In genomic region chr6:127147665-127148064, GRCm38 (mm10) we compare ENCODE assay signal across 8 mouse cellular contexts. TPM values are rescaled to one million over a fixed set of nuclear protein-coding genes. Genes with fewer than 3 reads are reported as not detected.
A peak's percentile ranks its signal among the peaks of the same experiment; 100 is the strongest.
DNase-seq lines count a peak whose midpoint lies in the region; ATAC-seq and TF ChIP-seq lines count a peak whose summit lies in the region.

No protein-coding gene starts in this region.

- WGBS in embryonic facial prominence, embryonic 12.5 days: 0% methylated on average over 4 of the region's 4 CpGs
- 0% methylated on average over 4 of the region's 4 CpGs for whole genome bisulfite sequencing in heart, adult 2 months
- 0% methylated on average over 4 of the region's 4 CpGs for WGBS in kidney, adult 2 months
- WGBS in limb, embryonic 13.5 days: under 1% methylated on average over 4 of the region's 4 CpGs

- H3ac ChIP-seq in C2C12 (ENCODE audit: control insufficient read depth, insufficient read length, low read depth): no peak overlapping the region

- TF ChIP-seq POLR2A in heart, adult 2 months (IDR thresholded peaks at IDR 0.05; ENCODE audit: insufficient read depth, low read depth, low read length): no peak
- no peak for TF ChIP-seq POLR2A in kidney, adult 2 months (IDR thresholded peaks at IDR 0.05; ENCODE audit: low read depth, low read length)

- H3K9me3 ChIP-seq in embryonic facial prominence, embryonic 12.5 days: no peaks in the 10 kb centered on the region
- no peaks in the 10 kb centered on the region for H3K9me3 ChIP-seq in limb, embryonic 13.5 days

- DNase-seq in adrenal gland, postnatal 36 days: peak; percentile 90
- peak; percentile 87 to 88 for DNase-seq in heart, adult 2 months
- peak; percentile 90 for DNase-seq in kidney, adult 2 months
- DNase-seq in splenic B cell, adult 2 months (ENCODE audit: low read depth, low spot score): peak; percentile 92

- H3K4me2 ChIP-seq in embryonic facial prominence, embryonic 12.5 days (replicated peaks): peak overlapping the region; percentile 78
- peak overlapping the region; percentile 88 for H3K4me2 ChIP-seq in limb, embryonic 13.5 days (replicated peaks)

- no peak for ATAC-seq in embryonic facial prominence, embryonic 12.5 days (ENCODE audit: insufficient number of reproducible peaks, insufficient read depth, low FRiP score, low TSS enrichment)
- peak; percentile 13; the same call in 1 of the 2 replicates for ATAC-seq in limb, embryonic 13.5 days (ENCODE audit: low FRiP score, low read depth)
- peak; percentile 49; the same call in 1 of the 2 replicates for ATAC-seq in monocyte, adult 5-6 weeks (replicated peaks; ENCODE audit: insufficient number of reproducible peaks, low FRiP score, low TSS enrichment, poor library complexity, severe bottlenecking)

- no peak overlapping the region for H3K9ac ChIP-seq in embryonic facial prominence, embryonic 12.5 days
- H3K9ac ChIP-seq in heart, adult 2 months (ENCODE audit: low read depth, low read length): no peak overlapping the region
- no peak overlapping the region for H3K9ac ChIP-seq in limb, embryonic 13.5 days

- no peaks in the 10 kb centered on the region for H3K36me3 ChIP-seq in C2C12 (ENCODE audit: control insufficient read depth, insufficient read depth)
- H3K36me3 ChIP-seq in embryonic facial prominence, embryonic 12.5 days: peaks cover 31% of the 10 kb centered on the region
- no peaks in the 10 kb centered on the region for H3K36me3 ChIP-seq in heart, adult 2 months (ENCODE audit: control insufficient read depth, insufficient read depth, low read length)
- H3K36me3 ChIP-seq in kidney, adult 2 months (ENCODE audit: control insufficient read depth, insufficient read depth, low read length): no peaks in the 10 kb centered on the region
- H3K36me3 ChIP-seq in limb, embryonic 13.5 days: peaks cover 45% of the 10 kb centered on the region
- no peaks in the 10 kb centered on the region for H3K36me3 ChIP-seq in splenic B cell, adult 2 months (ENCODE audit: control insufficient read depth, insufficient read depth, low read length, poor library complexity, severe bottlenecking)

- 0 out of 2 replicates have a peak overlapping the region, but pooled peaks have one; percentile 95 for H3K27ac ChIP-seq in embryonic facial prominence, embryonic 12.5 days
- no peak overlapping the region for H3K27ac ChIP-seq in heart, adult 2 months
- H3K27ac ChIP-seq in kidney, adult 2 months (ENCODE audit: insufficient read depth, low read depth, low read length): no peak overlapping the region
- H3K27ac ChIP-seq in limb, embryonic 13.5 days: peak overlapping the region; percentile 98; the same call in 1 of the 2 replicates

- intact Hi-C loops in heart, adult 2 months (cut with DNase I): loop anchor here (1.0 to 2.0 kb wide), 4 partner anchors 125 to 299 kb away; partner anchors contain the start of gene Parp11

- TF ChIP-seq EP300 in heart, adult 2 months (IDR thresholded peaks at IDR 0.05; ENCODE audit: insufficient read depth, low read depth, low read length): peak; percentile 95

- H3K4me1 ChIP-seq in embryonic facial prominence, embryonic 12.5 days: peaks cover 46% of the 10 kb centered on the region
- no peaks in the 10 kb centered on the region for H3K4me1 ChIP-seq in heart, adult 2 months (ENCODE audit: control insufficient read depth, insufficient read depth, low read length)
- no peaks in the 10 kb centered on the region for H3K4me1 ChIP-seq in kidney, adult 2 months (ENCODE audit: control insufficient read depth, insufficient read depth, low read length)
- H3K4me1 ChIP-seq in limb, embryonic 13.5 days: peaks cover 67% of the 10 kb centered on the region

- H3K79me3 ChIP-seq in C2C12 (ENCODE audit: low read depth): no peaks in the 10 kb centered on the region

- peaks cover 36% of the 10 kb centered on the region for H3K27me3 ChIP-seq in C2C12 (ENCODE audit: control insufficient read depth, insufficient read depth, insufficient read length)
- H3K27me3 ChIP-seq in embryonic facial prominence, embryonic 12.5 days: no peaks in the 10 kb centered on the region
- H3K27me3 ChIP-seq in heart, adult 2 months (ENCODE audit: control insufficient read depth, insufficient read depth, low read length): no peaks in the 10 kb centered on the region
- peaks cover 1% of the 10 kb centered on the region for H3K27me3 ChIP-seq in kidney, adult 2 months (replicated peaks; ENCODE audit: control insufficient read depth, insufficient read depth, low read length)
- H3K27me3 ChIP-seq in limb, embryonic 13.5 days: no peaks in the 10 kb centered on the region
- peaks cover 2% of the 10 kb centered on the region; the same call in 1 of the 2 replicates for H3K27me3 ChIP-seq in splenic B cell, adult 2 months (ENCODE audit: control insufficient read depth, insufficient read depth, low read length, poor library complexity, severe bottlenecking)

- no peak overlapping the region for H3K4me3 ChIP-seq in C2C12 (ENCODE audit: insufficient read depth, poor library complexity, severe bottlenecking)
- peak overlapping the region; percentile 85; the same call in 1 of the 2 replicates for H3K4me3 ChIP-seq in embryonic facial prominence, embryonic 12.5 days
- no peak overlapping the region for H3K4me3 ChIP-seq in heart, adult 2 months
- H3K4me3 ChIP-seq in kidney, adult 2 months (ENCODE audit: insufficient read depth, low read depth, low read length): no peak overlapping the region
- H3K4me3 ChIP-seq in limb, embryonic 13.5 days: peak overlapping the region; percentile 92

- H3K79me2 ChIP-seq in C2C12 (ENCODE audit: control insufficient read depth, insufficient read depth): no peaks in the 10 kb centered on the region
- no peaks in the 10 kb centered on the region for H3K79me2 ChIP-seq in heart, adult 2 months (replicated peaks; ENCODE audit: control insufficient read depth, insufficient read depth, low read length)

- peak; percentile 82 for TF ChIP-seq CTCF in C2C12 (IDR thresholded peaks at IDR 0.05; ENCODE audit: control insufficient read depth, insufficient read depth, insufficient read length)
- TF ChIP-seq CTCF in heart, adult 2 months (IDR thresholded peaks at IDR 0.05): no peak; the same call in none of the 2 replicates
- TF ChIP-seq CTCF in kidney, adult 2 months (conservative IDR thresholded peaks at IDR 0.05; ENCODE audit: insufficient read depth, insufficient read length, low read depth, low read length): peak; percentile 92

TF ChIP-seq in C2C12, 6 proteins besides CTCF, POLR2A, EP300 and RAD21:
- TF ChIP-seq MAX (IDR thresholded peaks at IDR 0.05) (no peak), FOSL1 (IDR thresholded peaks at IDR 0.05; ENCODE audit: insufficient read depth, low read length, poor library complexity, severe bottlenecking) (no peak), USF1 (IDR thresholded peaks at IDR 0.05; ENCODE audit: low read depth) (no peak), MYOG (IDR thresholded peaks at IDR 0.05; ENCODE audit: control insufficient read depth, extremely low read depth, insufficient read length) (no peak), CEBPB (IDR thresholded peaks at IDR 0.05; ENCODE audit: low read depth) (no peak), MYOD1 (IDR thresholded peaks at IDR 0.05; ENCODE audit: control insufficient read depth, insufficient read length, low read depth) (no peak)

RNA-seq across cellular contexts. Expression of gene Ccnd2, which starts 4.3 kb away (rescaled TPM):
- polyA plus RNA-seq in C2C12 (2012; fragmentation: generic; extraction: Trizol): 2.8 TPM
- 100 to 1,000 TPM; 366 to 550 TPM for total RNA-seq in adrenal gland, postnatal 36 days (2021)
- polyA plus RNA-seq in embryonic facial prominence, embryonic 12.5 days (2016; fragmentation: Nextera tagmentation; extraction: Ambion mirVana): 846 and 908 TPM in 2 replicates
- total RNA-seq in heart, adult 2 months (2021): 100 to 1,000 TPM; 132 to 139 TPM
- polyA plus RNA-seq in heart, adult 2 months (2012; rRNA removed): 46.2 and 53.4 TPM in 2 replicates
- 18.8 and 27.7 TPM in 2 replicates for polyA plus RNA-seq in kidney, adult 2 months (2012; rRNA removed)
- polyA plus RNA-seq in limb, embryonic 13.5 days (2015; fragmentation: Nextera tagmentation; extraction: Ambion mirVana): 1,475 and 1,588 TPM in 2 replicates
- total RNA-seq in monocyte, adult 5-6 weeks (2017): 30.4 to 97.0 TPM (median 61.4 TPM) in 3 replicates

RNA-seq across cellular contexts. Expression of gene Tigar, which starts 38.3 kb away (rescaled TPM):
- 8.1 TPM for polyA plus RNA-seq in C2C12 (2012; fragmentation: generic; extraction: Trizol)
- 10 to 100 TPM; 18.4 to 22.3 TPM for total RNA-seq in adrenal gland, postnatal 36 days (2021)
- 4.2 and 4.3 TPM in 2 replicates for polyA plus RNA-seq in embryonic facial prominence, embryonic 12.5 days (2016; fragmentation: Nextera tagmentation; extraction: Ambion mirVana)
- 10 to 100 TPM; 50.0 to 59.7 TPM for total RNA-seq in heart, adult 2 months (2021)
- polyA plus RNA-seq in heart, adult 2 months (2012; rRNA removed): 18.0 and 29.0 TPM in 2 replicates
- 2.4 and 3.0 TPM in 2 replicates for polyA plus RNA-seq in kidney, adult 2 months (2012; rRNA removed)
- polyA plus RNA-seq in limb, embryonic 13.5 days (2015; fragmentation: Nextera tagmentation; extraction: Ambion mirVana): 3.1 and 3.6 TPM in 2 replicates
- 3.1 to 8.6 TPM (median 4.5 TPM) in 3 replicates for total RNA-seq in monocyte, adult 5-6 weeks (2017)

Comparison
In these comparisons a context has a peak if more than half of its experiments do, and no peak if none do; other contexts are left out.
1. H3K4me3 ChIP-seq: peak in embryonic facial prominence, embryonic 12.5 days (single experiment) and limb, embryonic 13.5 days (single experiment); none in C2C12 (single experiment), heart, adult 2 months (single experiment) and kidney, adult 2 months (single experiment).
2. H3K27ac ChIP-seq: peak in embryonic facial prominence, embryonic 12.5 days (single experiment) and limb, embryonic 13.5 days (single experiment); none in heart, adult 2 months (single experiment) and kidney, adult 2 months (single experiment).
3. RNA of gene Ccnd2, which starts 4.3 kb away (polyA plus RNA-seq): 1,475 to 1,588 TPM in limb, embryonic 13.5 days and 846 to 908 TPM in embryonic facial prominence, embryonic 12.5 days; 46.2 to 53.4 TPM in heart, adult 2 months, 18.8 to 27.7 TPM in kidney, adult 2 months and 2.8 TPM in C2C12 (single experiment); every median in the first group is over 10 times any median in the second.
4. Peak in every context shown above with its lines, with median percentiles within 50 percentile points of each other: DNase-seq.